Mouse (Mus musculus) ES-E14 (cell line): Measurements from ENCODE around the gene Fam173a.

ENCODE experiments used
- CHD2 ChIP-seq: IDR thresholded peaks from 2 replicates; pipeline ENCODE4 v1.6.1; 2014; ENCODE audit warnings: mild to moderate bottlenecking, low read depth, low read length, inconsistent platforms
- HCFC1 ChIP-seq: IDR thresholded peaks from 2 replicates; pipeline ENCODE4 v1.6.1; 2012; ENCODE audit warnings: low read length, inconsistent platforms, borderline replicate concordance; ENCODE audit not compliant: insufficient read depth
- MAFK ChIP-seq: IDR thresholded peaks from 2 replicates; pipeline ENCODE4 v1.6.1; 2014; ENCODE audit warnings: mild to moderate bottlenecking, low read depth, low read length, inconsistent platforms; ENCODE audit not compliant: insufficient read depth
- ZC3H11A ChIP-seq: IDR thresholded peaks from 2 replicates; pipeline ENCODE4 v1.6.1; 2012; ENCODE audit warnings: low read depth, mild to moderate bottlenecking, inconsistent platforms, low read length, borderline replicate concordance
- ZNF384 ChIP-seq: IDR thresholded peaks from 2 replicates; pipeline ENCODE4 v1.6.1; 2012; ENCODE audit warnings: low read depth, low read length, inconsistent platforms

- TF ChIP-seq ZNF384, result no peak
- no peak for TF ChIP-seq ZC3H11A
- TF ChIP-seq CHD2, result no peak
- no peak for TF ChIP-seq MAFK
- TF ChIP-seq HCFC1, result no peak
Measured at GRCm38 (mm10) chr17:25831451-25832281, 39.0 kb upstream of the Fam173a start.
